Mouse (Mus musculus) Patski (cell line): ENCODE data around the gene Cpa1. TPM values are rescaled to one million over a fixed set of nuclear protein-coding genes. Genes with fewer than 3 reads are reported as not detected.

ENCODE experiments used
- ATAC-seq: fragments of 100-300 bp; one replicate; pipeline ENCODE4 v1.8.0; 2021
- CTCF ChIA-PET: fragments of 350-600 bp; sonication (Branson Sonifier 250); formaldehyde crosslinking; loops from one replicate; lab custom pipeline; 2022; ENCODE audit warnings: inconsistent platforms; lab: Charles Lee
- POLR2A ChIA-PET: fragments of 350-600 bp; sonication (Branson Sonifier 250); formaldehyde crosslinking; loops from one replicate; lab custom pipeline; 2022; ENCODE audit warnings: antibody characterized with exemption, inconsistent platforms; lab: Charles Lee
- DNase-seq: peaks from one replicate; pipeline ENCODE4 v3.0.0-alpha.2; 2011; ENCODE audit warnings: low read depth, low spot score
- H3K27me3 ChIP-seq: fragments of 371-371 bp; one replicate; pipeline ENCODE4 v1.5.1; 2021
- CTCF ChIP-seq: fragments of 100-300 bp; IDR thresholded peaks from one replicate; pipeline ENCODE4 v1.5.1; 2021
- in situ Hi-C: fragments of 300-500 bp; cut with MboI; formaldehyde crosslinking; loops from 3 replicates; pipeline ENCODE4 v1.11.1; 2018; ENCODE audit warnings: low pct_unique_long_range_greater_than_20kb, mixed read lengths
- polyA plus RNA-seq: library from polyadenylated mRNA; unstranded; gene quantifications from one replicate; pipeline ENCODE4 v1.2.3, GENCODE M21; 2021

The Cpa1 gene
- not detected for polyA plus RNA-seq

GRCm38 (mm10) chr6:30638674-30639268 lies at the start of gene Cpa1:
Cpa1 (plus strand) TSS chr6:30639218.
- DNase-seq (no peak), ATAC-seq (no peak)
- CTCF ChIA-PET: no interaction called here
- TF ChIP-seq CTCF: no peak
- POLR2A ChIA-PET: interaction anchor here (0.6 kb wide), 1 partner anchor 21 kb away, joined by 3 read pairs; no protein-coding TSS in a partner anchor
- in situ Hi-C loops: no loop called here
- H3K27me3 ChIP-seq: no peaks in the 10 kb centered on the region

- in situ Hi-C loops: no loop called here
- ATAC-seq (no peak), DNase-seq (no peak)
- CTCF ChIA-PET: interaction anchor here (1.3 kb wide), 1 partner anchor 16 kb away, joined by 3 read pairs; no protein-coding TSS in a partner anchor
- POLR2A ChIA-PET: interaction anchor here (0.7 kb wide), 1 partner anchor 8 kb away, joined by 3 read pairs; no protein-coding TSS in a partner anchor
- TF ChIP-seq CTCF: no peak
- no peaks in the 10 kb centered on the region for H3K27me3 ChIP-seq
Measured at GRCm38 (mm10) chr6:30589819-30590218, 49.2 kb upstream of the Cpa1 start.

GRCm38 (mm10) chr6:30591851-30592404 lies 47.1 kb upstream of the Cpa1 start:
- no peak for DNase-seq
- in situ Hi-C loops: no loop called here
- no peak for ATAC-seq
- POLR2A ChIA-PET: no interaction called here
- no peaks in the 10 kb centered on the region for H3K27me3 ChIP-seq
- CTCF ChIA-PET: interaction anchor here (1.5 kb wide), 1 partner anchor 18 kb away, joined by 4 read pairs; no protein-coding TSS in a partner anchor
- TF ChIP-seq CTCF: no peak

- DNase-seq (no peak), ATAC-seq (no peak)
- no peaks in the 10 kb centered on the region for H3K27me3 ChIP-seq
- POLR2A ChIA-PET: no interaction called here
- CTCF ChIA-PET: interaction anchor here (1.5 kb wide), 1 partner anchor 18 kb away, joined by 4 read pairs; no protein-coding TSS in a partner anchor
- in situ Hi-C loops: no loop called here
- TF ChIP-seq CTCF: no peak
Measured at GRCm38 (mm10) chr6:30592417-30592974, 46.5 kb upstream of the Cpa1 start.

- no peak for TF ChIP-seq CTCF
- no peak for ATAC-seq
- in situ Hi-C loops: no loop called here
- ChIA-PET CTCF (no interaction called here), POLR2A (no interaction called here)
- DNase-seq: no peak
- no peaks in the 10 kb centered on the region for H3K27me3 ChIP-seq
Measured at GRCm38 (mm10) chr6:30594364-30594763, 44.7 kb upstream of the Cpa1 start.

- TF ChIP-seq CTCF: no peak
- in situ Hi-C loops: no loop called here
- ATAC-seq: no peak
Measured at GRCm38 (mm10) chr6:30596230-30596898, 42.7 kb upstream of the Cpa1 start.

GRCm38 (mm10) chr6:30600033-30600432 lies 39.0 kb upstream of the Cpa1 start:
- peaks cover 11% of the 10 kb centered on the region for H3K27me3 ChIP-seq
- no peak for TF ChIP-seq CTCF
- ChIA-PET CTCF (no interaction called here), POLR2A (no interaction called here)
- ATAC-seq (no peak), DNase-seq (no peak)
- in situ Hi-C loops: no loop called here

More at GRCm38 (mm10) chr6:30596230-30596898, 42.7 kb upstream of the Cpa1 start:
- no peaks in the 10 kb centered on the region for H3K27me3 ChIP-seq
- ChIA-PET POLR2A (no interaction called here), CTCF (interaction anchor here (0.8 kb wide), 1 partner anchor 13 kb away, joined by 3 read pairs; no protein-coding TSS in a partner anchor)
- no peak for DNase-seq

GRCm38 (mm10) chr6:30600995-30601394 lies 38.0 kb upstream of the Cpa1 start:
- DNase-seq (no peak), ATAC-seq (no peak)
- POLR2A ChIA-PET: no interaction called here
- H3K27me3 ChIP-seq: peaks cover 13% of the 10 kb centered on the region
- in situ Hi-C loops: no loop called here
- TF ChIP-seq CTCF: no peak
- CTCF ChIA-PET: no interaction called here

GRCm38 (mm10) chr6:30604342-30604867 lies 34.6 kb upstream of the Cpa1 start:
- DNase-seq: no peak
- ChIA-PET POLR2A (no interaction called here), CTCF (no interaction called here)
- no peak for ATAC-seq
- in situ Hi-C loops: no loop called here
- H3K27me3 ChIP-seq: peaks cover 21% of the 10 kb centered on the region
- no peak for TF ChIP-seq CTCF

- ChIA-PET POLR2A (no interaction called here), CTCF (no interaction called here)
- DNase-seq (no peak), ATAC-seq (no peak)
- in situ Hi-C loops: no loop called here
- no peak for TF ChIP-seq CTCF
- H3K27me3 ChIP-seq: peaks cover 21% of the 10 kb centered on the region
Measured at GRCm38 (mm10) chr6:30605111-30605510, 33.9 kb upstream of the Cpa1 start.
